Mouse (Mus musculus): Measurements from ENCODE around the gene P3h3. TPM values are rescaled to one million over a fixed set of nuclear protein-coding genes. Genes with fewer than 3 reads are reported as not detected.

P3h3 gene
- polyA plus RNA-seq, 1 experiment = 8.7 TPM

DNA sequence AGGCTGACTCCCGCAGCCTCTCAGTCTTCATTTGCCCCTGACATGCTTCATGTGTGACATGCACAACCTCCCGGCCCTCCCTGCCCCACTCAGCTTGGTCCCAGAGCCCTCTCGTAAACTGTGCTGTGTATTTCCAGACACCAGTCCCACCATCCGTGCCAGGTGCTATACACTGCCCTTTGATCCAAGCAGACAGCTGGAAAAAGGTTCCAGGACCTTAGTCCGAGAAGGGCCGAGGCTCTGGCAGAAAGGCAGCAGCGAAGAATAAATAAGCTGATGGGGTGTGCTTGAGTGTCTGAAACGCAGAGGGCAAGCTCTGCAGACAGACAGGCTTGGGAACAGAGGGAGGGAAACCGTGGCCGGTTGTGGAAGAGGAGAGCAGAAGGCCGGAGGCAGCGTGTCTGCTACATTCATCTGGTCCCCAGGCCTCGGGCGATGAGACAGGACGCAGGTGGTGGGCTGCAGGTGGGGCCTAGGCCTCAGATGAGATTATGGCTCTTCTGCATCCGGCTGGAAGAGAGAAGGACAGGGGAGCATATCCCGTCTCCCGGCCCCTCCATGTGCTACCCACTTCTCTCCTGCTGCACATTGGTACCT is 8.3 kb upstream of the P3h3 start:
- no peak for TF ChIP-seq CTCF (IDR thresholded peaks at IDR 0.05; ENCODE audit: extremely low read depth, insufficient read length, insufficient replicate concordance, low read depth, low read length)
- Histone ChIP-seq H3K27me3 (ENCODE audit: control insufficient read depth, insufficient read depth, low read length) (peaks cover 14% of the 10 kb centered on the region), H3K4me1 (ENCODE audit: control insufficient read depth, insufficient read depth, insufficient read length, low read length) (peaks cover 4% of the 10 kb centered on the region), H3K4me3 (ENCODE audit: low read depth, low read length) (no peak overlapping the region), H3K36me3 (ENCODE audit: control insufficient read depth, insufficient read depth, low read length) (no peaks in the 10 kb centered on the region), H3K27ac (ENCODE audit: insufficient read depth, low read depth, low read length) (no peak overlapping the region)
- 53% methylated on average over 18 of the region's 18 CpGs for WGBS

DNA sequence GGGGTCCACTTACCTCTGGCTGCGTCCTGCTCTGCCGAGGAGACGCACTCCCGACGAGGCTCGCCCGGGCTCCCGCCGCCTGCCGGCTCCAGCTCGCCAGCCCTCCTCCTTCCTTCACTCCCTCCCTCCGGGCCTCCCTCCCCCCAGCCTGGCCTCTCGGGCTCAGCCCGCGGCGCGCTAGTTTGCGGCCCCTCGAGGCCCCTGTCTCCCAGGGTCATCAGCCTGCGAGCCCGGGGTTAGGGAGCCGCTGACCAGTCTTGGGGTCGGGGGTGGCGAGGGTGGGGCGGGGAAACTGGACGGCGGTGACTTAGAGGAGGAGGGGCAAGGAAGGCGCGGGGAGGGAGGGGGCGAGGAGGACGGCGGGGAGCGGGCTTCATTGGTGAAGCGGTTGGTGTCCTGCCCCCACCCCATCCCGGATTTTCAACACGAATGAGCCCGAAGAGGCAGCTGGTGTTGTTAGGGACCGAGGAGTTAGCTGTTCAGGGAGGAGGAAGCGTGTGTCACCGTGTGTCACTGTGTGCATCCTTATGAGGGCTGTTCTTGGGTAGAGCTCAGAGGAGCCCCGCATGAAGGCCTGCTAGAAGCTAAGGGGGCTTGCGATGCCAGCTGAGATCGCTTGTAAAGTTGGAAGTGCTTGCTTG is 6.2 kb upstream of the P3h3 start, which contains the start of gene Gpr162:
Gene Gpr162 (minus strand): TSS at position 326 of the 641 bp plus-strand sequence.
- 2% methylated on average over 43 of the region's 43 CpGs for WGBS
- peaks cover 4% of the 10 kb centered on the region for H3K4me1 ChIP-seq (ENCODE audit: control insufficient read depth, insufficient read depth, insufficient read length, low read length)
- H3K27ac ChIP-seq (ENCODE audit: insufficient read depth, low read depth, low read length) = no peak within 1 kb of the TSS
- no peaks in the 10 kb centered on the region for H3K36me3 ChIP-seq (ENCODE audit: control insufficient read depth, insufficient read depth, low read length)
- H3K27me3 ChIP-seq (ENCODE audit: control insufficient read depth, insufficient read depth, low read length) = peaks cover 20% of the 10 kb centered on the region
- H3K4me3 ChIP-seq (ENCODE audit: low read depth, low read length) = peak within 1 kb of the TSS; percentile 58
- TF ChIP-seq CTCF (IDR thresholded peaks at IDR 0.05; ENCODE audit: extremely low read depth, insufficient read length, insufficient replicate concordance, low read depth, low read length) (no peak), POLR2A (IDR thresholded peaks at IDR 0.05; ENCODE audit: low read depth, low read length) (no peak)

DNA sequence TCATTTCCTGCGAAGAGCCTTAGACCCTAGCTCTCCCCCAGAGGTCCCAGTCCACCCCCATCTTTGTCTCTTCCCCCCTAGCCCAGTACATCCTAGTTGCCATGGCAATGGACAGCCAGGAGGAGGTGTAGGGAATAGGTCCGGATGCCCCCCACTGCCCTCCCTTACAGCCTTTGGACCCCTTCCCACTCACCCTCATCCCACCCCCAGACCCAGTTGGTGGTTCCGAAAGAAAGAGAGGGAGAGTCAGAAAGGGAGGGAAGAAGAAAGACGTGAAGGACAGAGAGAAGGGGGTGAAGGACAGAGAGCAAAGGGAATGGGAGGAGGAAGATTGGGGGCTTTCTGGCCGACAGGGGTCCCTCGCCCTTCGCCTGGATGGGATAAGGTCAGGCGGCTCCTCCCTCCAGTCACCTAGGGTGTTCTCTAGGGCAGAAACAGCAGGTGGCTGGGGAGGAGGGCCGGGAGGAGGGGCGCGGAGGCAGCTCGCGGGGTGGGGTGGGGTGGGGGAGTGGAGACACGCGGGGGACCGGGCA is 5.6 kb upstream of the P3h3 start:
- TF ChIP-seq CTCF (IDR thresholded peaks at IDR 0.05; ENCODE audit: extremely low read depth, insufficient read length, insufficient replicate concordance, low read depth, low read length) (no peak), POLR2A (IDR thresholded peaks at IDR 0.05; ENCODE audit: low read depth, low read length) (no peak)
- peaks cover 21% of the 10 kb centered on the region for H3K27me3 ChIP-seq (ENCODE audit: control insufficient read depth, insufficient read depth, low read length)
- 4% methylated on average over 11 of the region's 16 CpGs for WGBS
- no peaks in the 10 kb centered on the region for H3K36me3 ChIP-seq (ENCODE audit: control insufficient read depth, insufficient read depth, low read length)
- peak overlapping the region; percentile 58 for H3K4me3 ChIP-seq (ENCODE audit: low read depth, low read length)
- peaks cover 4% of the 10 kb centered on the region for H3K4me1 ChIP-seq (ENCODE audit: control insufficient read depth, insufficient read depth, insufficient read length, low read length)
- no peak overlapping the region for H3K27ac ChIP-seq (ENCODE audit: insufficient read depth, low read depth, low read length)

DNA sequence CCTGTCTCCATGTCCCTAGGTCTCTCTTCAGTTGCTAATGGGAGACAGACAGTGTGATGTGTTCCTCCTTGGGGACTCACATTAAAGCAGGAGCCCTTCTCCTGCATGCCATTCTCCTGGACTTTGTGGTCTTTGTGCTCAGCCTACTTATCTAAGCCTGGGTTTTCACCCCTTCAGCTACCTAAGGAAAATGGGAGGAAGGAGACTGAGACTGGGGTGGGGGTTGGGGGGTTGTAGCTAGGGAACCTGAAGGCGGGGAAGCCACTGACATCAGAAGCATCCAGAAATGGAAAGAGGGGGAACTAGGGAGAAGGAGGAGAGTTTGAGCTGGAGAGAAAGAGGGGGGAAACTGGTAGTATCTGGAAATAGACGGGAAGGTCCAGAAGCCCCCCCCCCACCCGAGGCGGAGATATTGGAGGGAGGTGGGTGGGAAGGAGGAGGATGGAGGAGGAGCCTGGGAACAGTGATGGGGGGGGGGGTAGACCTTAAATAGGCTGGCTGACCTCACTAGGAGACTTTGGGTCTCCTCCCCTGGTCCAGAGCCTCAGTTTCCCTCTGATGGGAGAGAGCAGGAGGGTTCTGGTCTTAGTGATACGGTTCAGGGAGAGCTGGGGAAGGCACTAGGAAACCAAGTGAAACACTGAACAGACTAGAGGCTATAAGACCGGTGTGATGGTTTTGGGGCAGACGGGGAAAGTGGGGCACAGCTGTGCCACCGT is 5.0 kb upstream of the P3h3 start:
- 21% methylated on average over 8 of the region's 8 CpGs for WGBS
- Histone ChIP-seq H3K27ac (ENCODE audit: insufficient read depth, low read depth, low read length) (no peak overlapping the region), H3K36me3 (ENCODE audit: control insufficient read depth, insufficient read depth, low read length) (no peaks in the 10 kb centered on the region), H3K4me3 (ENCODE audit: low read depth, low read length) (no peak overlapping the region), H3K27me3 (ENCODE audit: control insufficient read depth, insufficient read depth, low read length) (peaks cover 26% of the 10 kb centered on the region), H3K4me1 (ENCODE audit: control insufficient read depth, insufficient read depth, insufficient read length, low read length) (peaks cover 4% of the 10 kb centered on the region)
- no peak for TF ChIP-seq POLR2A (IDR thresholded peaks at IDR 0.05; ENCODE audit: low read depth, low read length)

DNA sequence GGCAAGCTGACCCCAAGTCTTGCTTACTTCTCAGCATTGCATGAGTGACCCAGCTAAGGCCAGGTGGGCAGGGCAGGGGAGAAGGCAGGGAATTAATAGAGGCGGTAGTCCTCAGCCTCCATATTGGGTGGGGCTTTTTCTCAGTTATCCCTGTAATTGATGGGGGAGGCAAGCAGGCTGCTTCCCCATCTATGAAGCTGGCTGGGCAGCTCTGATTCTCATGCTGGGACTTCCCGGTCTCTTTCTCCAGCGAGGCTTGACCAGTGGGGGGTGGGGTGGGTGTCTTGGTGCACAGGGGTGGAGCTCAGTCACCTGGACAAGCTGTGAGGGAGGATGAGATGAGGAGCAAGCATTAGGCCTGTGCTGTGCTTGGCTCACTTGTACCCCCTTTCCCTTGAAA is 4.2 kb upstream of the P3h3 start:
- WGBS = 40% methylated on average over 3 of the region's 3 CpGs
- Histone ChIP-seq H3K27me3 (ENCODE audit: control insufficient read depth, insufficient read depth, low read length) (peaks cover 32% of the 10 kb centered on the region), H3K27ac (ENCODE audit: insufficient read depth, low read depth, low read length) (no peak overlapping the region), H3K4me3 (ENCODE audit: low read depth, low read length) (no peak overlapping the region), H3K36me3 (ENCODE audit: control insufficient read depth, insufficient read depth, low read length) (no peaks in the 10 kb centered on the region), H3K4me1 (ENCODE audit: control insufficient read depth, insufficient read depth, insufficient read length, low read length) (peaks cover 4% of the 10 kb centered on the region)
- TF ChIP-seq CTCF (IDR thresholded peaks at IDR 0.05; ENCODE audit: extremely low read depth, insufficient read length, insufficient replicate concordance, low read depth, low read length) = no peak
- no peak for TF ChIP-seq POLR2A (IDR thresholded peaks at IDR 0.05; ENCODE audit: low read depth, low read length)

DNA sequence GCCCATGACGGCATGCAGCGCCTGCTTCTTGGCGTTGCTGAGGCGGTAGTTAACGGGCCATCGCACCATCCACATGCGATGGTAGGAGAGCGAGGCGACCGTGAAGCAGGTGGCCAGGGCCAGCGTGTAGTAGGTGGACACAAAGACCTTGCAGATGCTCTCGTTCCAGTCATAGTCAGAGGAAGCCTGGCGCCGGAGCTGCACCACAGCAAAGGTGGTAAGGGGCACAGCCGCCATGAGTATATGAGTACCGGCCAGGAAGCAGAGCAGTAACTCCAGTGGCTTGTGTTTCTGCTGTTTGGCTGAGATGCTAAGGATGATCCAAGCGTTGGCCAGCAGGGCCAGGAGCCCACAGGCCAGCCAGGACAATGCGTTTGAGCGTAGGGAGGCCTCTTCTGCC is 3.7 kb upstream of the P3h3 start:
- no peak for TF ChIP-seq POLR2A (IDR thresholded peaks at IDR 0.05; ENCODE audit: low read depth, low read length)
- no peak for TF ChIP-seq CTCF (IDR thresholded peaks at IDR 0.05; ENCODE audit: extremely low read depth, insufficient read length, insufficient replicate concordance, low read depth, low read length)
- Histone ChIP-seq H3K27me3 (ENCODE audit: control insufficient read depth, insufficient read depth, low read length) (peaks cover 34% of the 10 kb centered on the region), H3K36me3 (ENCODE audit: control insufficient read depth, insufficient read depth, low read length) (no peaks in the 10 kb centered on the region), H3K27ac (ENCODE audit: insufficient read depth, low read depth, low read length) (no peak overlapping the region), H3K4me1 (ENCODE audit: control insufficient read depth, insufficient read depth, insufficient read length, low read length) (peaks cover 4% of the 10 kb centered on the region), H3K4me3 (ENCODE audit: low read depth, low read length) (no peak overlapping the region)
- WGBS = 88% methylated on average over 19 of the region's 19 CpGs

DNA sequence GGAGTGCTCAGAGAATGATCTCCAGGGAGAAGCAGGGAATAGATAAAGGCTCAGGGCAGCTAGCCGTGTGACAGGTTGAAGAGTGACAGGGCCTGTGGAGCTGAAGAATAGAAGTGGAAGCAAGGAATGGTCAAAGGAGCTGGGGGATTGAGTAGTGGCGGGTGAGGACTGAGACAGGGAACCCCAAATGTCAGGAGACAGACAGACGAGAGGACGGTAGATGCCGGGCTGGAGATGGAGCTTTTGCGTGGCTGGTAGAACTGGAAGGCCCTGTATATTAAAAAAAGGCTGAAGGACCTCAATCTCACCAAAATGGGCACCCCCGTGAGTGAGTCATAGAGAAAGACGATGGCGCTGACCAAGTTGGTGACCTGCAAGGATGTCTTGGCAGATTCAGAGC is 3.0 kb upstream of the P3h3 start:
- H3K4me3 ChIP-seq (ENCODE audit: low read depth, low read length) = no peak overlapping the region
- no peaks in the 10 kb centered on the region for H3K36me3 ChIP-seq (ENCODE audit: control insufficient read depth, insufficient read depth, low read length)
- 91% methylated on average over 9 of the region's 9 CpGs for WGBS
- no peak overlapping the region for H3K27ac ChIP-seq (ENCODE audit: insufficient read depth, low read depth, low read length)
- peaks cover 4% of the 10 kb centered on the region for H3K4me1 ChIP-seq (ENCODE audit: control insufficient read depth, insufficient read depth, insufficient read length, low read length)
- TF ChIP-seq CTCF (IDR thresholded peaks at IDR 0.05; ENCODE audit: extremely low read depth, insufficient read length, insufficient replicate concordance, low read depth, low read length) = no peak
- TF ChIP-seq POLR2A (IDR thresholded peaks at IDR 0.05; ENCODE audit: low read depth, low read length) = no peak
- peaks cover 38% of the 10 kb centered on the region for H3K27me3 ChIP-seq (ENCODE audit: control insufficient read depth, insufficient read depth, low read length)
